Mouse (Mus musculus): ENCODE measurements around the gene Gm48552.

- TF ChIP-seq CTCF (conservative IDR thresholded peaks at IDR 0.05; ENCODE audit: insufficient read depth, insufficient read length, low read depth, low read length) (no peak), POLR2A (IDR thresholded peaks at IDR 0.05; ENCODE audit: low read depth, low read length) (no peak)
These were observed 12.0 kb upstream of the Gm48552 start for GRCm38 (mm10) chr10:81376561-81377361.

Measured in kidney, adult 2 months (tissue).